Mouse (Mus musculus): ENCODE results near the gene 5730522E02Rik.

- TF ChIP-seq CEBPB (IDR thresholded peaks at IDR 0.05; ENCODE audit: insufficient read depth, poor library complexity, severe bottlenecking): no peak
- TF ChIP-seq POLR2A (IDR thresholded peaks at IDR 0.05; ENCODE audit: insufficient read length, low read depth): no peak
Observed at GRCm38 (mm10) chr11:25853032-25853431, 357.5 kb downstream of the 5730522E02Rik start.

Measured in myocyte (in vitro differentiated cells).